Mouse (Mus musculus): ENCODE data around the gene Rnf144b.

Gene Rnf144b

GRCm38 (mm10) chr13:47146388-47146787 is 23.9 kb downstream of the Rnf144b start:
- Histone ChIP-seq H3K36me3 (ENCODE audit: control insufficient read depth, insufficient read depth, low read length, poor library complexity, severe bottlenecking) (no peaks in the 10 kb centered on the region), H3K27me3 (ENCODE audit: control insufficient read depth, insufficient read depth, low read length, poor library complexity, severe bottlenecking) (no peaks in the 10 kb centered on the region)
- DNase-seq (ENCODE audit: low read depth, low spot score), result no peak

GRCm38 (mm10) chr13:47148573-47148972 is 26.1 kb downstream of the Rnf144b start:
- no peak for DNase-seq (ENCODE audit: low read depth, low spot score)
- Histone ChIP-seq H3K36me3 (ENCODE audit: control insufficient read depth, insufficient read depth, low read length, poor library complexity, severe bottlenecking) (no peaks in the 10 kb centered on the region), H3K27me3 (ENCODE audit: control insufficient read depth, insufficient read depth, low read length, poor library complexity, severe bottlenecking) (no peaks in the 10 kb centered on the region)

GRCm38 (mm10) chr13:47149993-47150392 is 27.5 kb downstream of the Rnf144b start:
- Histone ChIP-seq H3K27me3 (ENCODE audit: control insufficient read depth, insufficient read depth, low read length, poor library complexity, severe bottlenecking) (no peaks in the 10 kb centered on the region), H3K36me3 (ENCODE audit: control insufficient read depth, insufficient read depth, low read length, poor library complexity, severe bottlenecking) (no peaks in the 10 kb centered on the region)
- DNase-seq (ENCODE audit: low read depth, low spot score), result no peak

- no peaks in the 10 kb centered on the region for H3K36me3 ChIP-seq (ENCODE audit: control insufficient read depth, insufficient read depth, low read length, poor library complexity, severe bottlenecking)
- DNase-seq (ENCODE audit: low read depth, low spot score), result no peak
- H3K27me3 ChIP-seq (ENCODE audit: control insufficient read depth, insufficient read depth, low read length, poor library complexity, severe bottlenecking), result no peaks in the 10 kb centered on the region
These were observed 28.6 kb downstream of the Rnf144b start for GRCm38 (mm10) chr13:47151060-47151459.

- peak; percentile 42 for DNase-seq (ENCODE audit: low read depth, low spot score)
- H3K27me3 ChIP-seq (ENCODE audit: control insufficient read depth, insufficient read depth, low read length, poor library complexity, severe bottlenecking), result no peaks in the 10 kb centered on the region
- no peaks in the 10 kb centered on the region for H3K36me3 ChIP-seq (ENCODE audit: control insufficient read depth, insufficient read depth, low read length, poor library complexity, severe bottlenecking)
These were observed 29.9 kb downstream of the Rnf144b start for GRCm38 (mm10) chr13:47152390-47152789.

- DNase-seq (ENCODE audit: low read depth, low spot score), result no peak
- Histone ChIP-seq H3K36me3 (ENCODE audit: control insufficient read depth, insufficient read depth, low read length, poor library complexity, severe bottlenecking) (no peaks in the 10 kb centered on the region), H3K27me3 (ENCODE audit: control insufficient read depth, insufficient read depth, low read length, poor library complexity, severe bottlenecking) (no peaks in the 10 kb centered on the region)
These were observed 30.8 kb downstream of the Rnf144b start for GRCm38 (mm10) chr13:47153206-47153605.

- H3K36me3 ChIP-seq (ENCODE audit: control insufficient read depth, insufficient read depth, low read length, poor library complexity, severe bottlenecking), result no peaks in the 10 kb centered on the region
- no peaks in the 10 kb centered on the region; the same call in 1 of the 2 replicates for H3K27me3 ChIP-seq (ENCODE audit: control insufficient read depth, insufficient read depth, low read length, poor library complexity, severe bottlenecking)
- DNase-seq (ENCODE audit: low read depth, low spot score), result no peak
These were observed 32.4 kb downstream of the Rnf144b start for GRCm38 (mm10) chr13:47154866-47155265.

GRCm38 (mm10) chr13:47156841-47157240 is 34.4 kb downstream of the Rnf144b start:
- Histone ChIP-seq H3K36me3 (ENCODE audit: control insufficient read depth, insufficient read depth, low read length, poor library complexity, severe bottlenecking) (no peaks in the 10 kb centered on the region), H3K27me3 (ENCODE audit: control insufficient read depth, insufficient read depth, low read length, poor library complexity, severe bottlenecking) (no peaks in the 10 kb centered on the region; the same call in 1 of the 2 replicates)
- no peak for DNase-seq (ENCODE audit: low read depth, low spot score)

- Histone ChIP-seq H3K36me3 (ENCODE audit: control insufficient read depth, insufficient read depth, low read length, poor library complexity, severe bottlenecking) (no peaks in the 10 kb centered on the region), H3K27me3 (ENCODE audit: control insufficient read depth, insufficient read depth, low read length, poor library complexity, severe bottlenecking) (no peaks in the 10 kb centered on the region; the same call in 1 of the 2 replicates)
- DNase-seq (ENCODE audit: low read depth, low spot score), result no peak
These were observed 39.5 kb downstream of the Rnf144b start for GRCm38 (mm10) chr13:47162001-47162400.

GRCm38 (mm10) chr13:47164732-47165131 is 42.3 kb downstream of the Rnf144b start:
- H3K36me3 ChIP-seq (ENCODE audit: control insufficient read depth, insufficient read depth, low read length, poor library complexity, severe bottlenecking), result no peaks in the 10 kb centered on the region
- no peak for DNase-seq (ENCODE audit: low read depth, low spot score)
- no peaks in the 10 kb centered on the region for H3K27me3 ChIP-seq (ENCODE audit: control insufficient read depth, insufficient read depth, low read length, poor library complexity, severe bottlenecking)

- DNase-seq (ENCODE audit: low read depth, low spot score), result no peak
- no peaks in the 10 kb centered on the region for H3K36me3 ChIP-seq (ENCODE audit: control insufficient read depth, insufficient read depth, low read length, poor library complexity, severe bottlenecking)
- no peaks in the 10 kb centered on the region for H3K27me3 ChIP-seq (ENCODE audit: control insufficient read depth, insufficient read depth, low read length, poor library complexity, severe bottlenecking)
These were observed 42.8 kb downstream of the Rnf144b start for GRCm38 (mm10) chr13:47165261-47165660.

GRCm38 (mm10) chr13:47168484-47168883 is 46.0 kb downstream of the Rnf144b start:
- Histone ChIP-seq H3K27me3 (ENCODE audit: control insufficient read depth, insufficient read depth, low read length, poor library complexity, severe bottlenecking) (no peaks in the 10 kb centered on the region), H3K36me3 (ENCODE audit: control insufficient read depth, insufficient read depth, low read length, poor library complexity, severe bottlenecking) (no peaks in the 10 kb centered on the region)
- no peak for DNase-seq (ENCODE audit: low read depth, low spot score)

GRCm38 (mm10) chr13:47170026-47170425 is 47.6 kb downstream of the Rnf144b start:
- Histone ChIP-seq H3K27me3 (ENCODE audit: control insufficient read depth, insufficient read depth, low read length, poor library complexity, severe bottlenecking) (no peaks in the 10 kb centered on the region), H3K36me3 (ENCODE audit: control insufficient read depth, insufficient read depth, low read length, poor library complexity, severe bottlenecking) (no peaks in the 10 kb centered on the region)
- DNase-seq (ENCODE audit: low read depth, low spot score), result no peak

- Histone ChIP-seq H3K36me3 (ENCODE audit: control insufficient read depth, insufficient read depth, low read length, poor library complexity, severe bottlenecking) (no peaks in the 10 kb centered on the region), H3K27me3 (ENCODE audit: control insufficient read depth, insufficient read depth, low read length, poor library complexity, severe bottlenecking) (no peaks in the 10 kb centered on the region)
- DNase-seq (ENCODE audit: low read depth, low spot score), result no peak
These were observed 48.5 kb downstream of the Rnf144b start for GRCm38 (mm10) chr13:47170811-47171555.

- H3K36me3 ChIP-seq (ENCODE audit: control insufficient read depth, insufficient read depth, low read length, poor library complexity, severe bottlenecking), result no peaks in the 10 kb centered on the region
- no peak for DNase-seq (ENCODE audit: low read depth, low spot score)
- H3K27me3 ChIP-seq (ENCODE audit: control insufficient read depth, insufficient read depth, low read length, poor library complexity, severe bottlenecking), result no peaks in the 10 kb centered on the region
These were observed 50.4 kb downstream of the Rnf144b start for GRCm38 (mm10) chr13:47172891-47173290.

GRCm38 (mm10) chr13:47178182-47178581 is 55.7 kb downstream of the Rnf144b start:
- no peaks in the 10 kb centered on the region for H3K36me3 ChIP-seq (ENCODE audit: control insufficient read depth, insufficient read depth, low read length, poor library complexity, severe bottlenecking)
- DNase-seq (ENCODE audit: low read depth, low spot score), result no peak
- H3K27me3 ChIP-seq (ENCODE audit: control insufficient read depth, insufficient read depth, low read length, poor library complexity, severe bottlenecking), result no peaks in the 10 kb centered on the region
